Mouse (Mus musculus) intestine, postnatal 0 days (tissue): ENCODE measurements around the gene 2810408A11Rik. TPM values are rescaled to one million over a fixed set of nuclear protein-coding genes. Genes with fewer than 3 reads are reported as not detected.
A peak's percentile ranks its signal among the peaks of the same experiment; 100 is the strongest.
"Not testable (repeated sequence)": the region's sequence is repeated elsewhere in the genome, so short reads cannot be mapped to it uniquely, and the experiment has no call there.

Source experiments
- ATAC-seq: fragments of 200-750 bp; cut with Nextera tagmentation; 2 replicates; pipeline ENCODE4 v1.8.0; 2017; ENCODE audit warnings: mild to moderate bottlenecking, moderate TSS enrichment, moderate library complexity
- H3K27ac ChIP-seq: fragments of 300-500 bp; sonication (generic); 2 replicates; pipeline ENCODE4 v1.5.1; 2014; ENCODE audit warnings: mild to moderate bottlenecking, low read depth, low read length, moderate library complexity
- H3K27me3 ChIP-seq: fragments of 300-500 bp; sonication (generic); replicated peaks from 2 replicates; pipeline ENCODE4 v1.6.1; 2014; ENCODE audit warnings: low read length, mixed read lengths; ENCODE audit not compliant: control insufficient read depth, insufficient read depth
- H3K36me3 ChIP-seq: fragments of 300-500 bp; sonication (generic); 2 replicates; pipeline ENCODE4 v1.6.1; 2014; ENCODE audit warnings: mild to moderate bottlenecking, moderate library complexity; ENCODE audit not compliant: control insufficient read depth, insufficient read depth
- H3K4me1 ChIP-seq: fragments of 300-500 bp; sonication (generic); replicated peaks from 2 replicates; pipeline ENCODE4 v1.6.1; 2014; ENCODE audit warnings: antibody characterized with exemption, low read length, mixed read lengths; ENCODE audit not compliant: control insufficient read depth, insufficient read depth
- H3K4me2 ChIP-seq: fragments of 300-500 bp; sonication (generic); replicated peaks from 2 replicates; pipeline ENCODE4 v1.6.1; 2014; ENCODE audit warnings: low read depth, mild to moderate bottlenecking, moderate library complexity
- H3K4me3 ChIP-seq: fragments of 300-500 bp; sonication (generic); 2 replicates; pipeline ENCODE4 v1.5.1; 2014; ENCODE audit warnings: low read depth, low read length
- H3K9ac ChIP-seq: fragments of 300-500 bp; sonication (generic); 2 replicates; pipeline ENCODE4 v1.6.1; 2014; ENCODE audit warnings: mild to moderate bottlenecking, low read depth, low read length
- H3K9me3 ChIP-seq: fragments of 300-500 bp; sonication (generic); 2 replicates; pipeline ENCODE4 v1.6.1; 2016; ENCODE audit warnings: mixed run types; ENCODE audit not compliant: control insufficient read depth
- CTCF ChIP-seq: sonication (generic); IDR thresholded peaks from 2 replicates; pipeline ENCODE4 v1.5.1; 2016; ENCODE audit warnings: low read depth, mild to moderate bottlenecking, control low read depth, antibody characterized with exemption, moderate library complexity
- WGBS: fragments of 180-500 bp; shearing (Covaris S2); extraction: QIAGEN DNeasy Blood & Tissue Kit; methylation state at CpG from one replicate; pipeline ENCODE4 v1.1.7; 2014; 5-methylcytosine and 5-hydroxymethylcytosine counted together
- polyA plus RNA-seq: library from polyadenylated mRNA; unstranded; fragments of >200 nt; fragmentation: Nextera tagmentation; extraction: Ambion mirVana; gene quantifications from 2 replicates; pipeline ENCODE4 v1.2.1, GENCODE M21; 2015

The 2810408A11Rik gene
- polyA plus RNA-seq, 1 experiment from 2014 or later = 3.5 TPM

DNA sequence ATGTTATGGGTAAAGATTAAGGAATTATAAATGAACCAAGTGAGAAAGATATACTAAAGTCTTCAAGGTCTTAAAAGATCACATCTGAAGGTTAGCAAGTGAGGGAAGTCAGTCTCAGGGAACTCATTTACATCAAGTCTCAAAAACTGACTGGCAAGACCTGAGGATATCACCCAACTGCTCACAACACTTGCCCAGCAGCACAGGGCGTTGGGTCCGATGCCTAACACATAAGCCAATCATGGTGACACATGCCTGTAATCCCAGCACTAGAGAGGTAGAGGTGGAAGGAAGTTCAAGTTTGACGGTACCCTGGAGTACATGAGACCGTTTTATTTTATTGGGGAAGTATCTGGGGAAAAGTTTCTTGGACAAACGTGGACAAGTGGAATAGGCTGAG, 17.3 kb upstream of the 2810408A11Rik start:
- H3K36me3 ChIP-seq = peaks cover 41% of the 10 kb centered on the region
- ATAC-seq = no peak
- no peak overlapping the region for H3K4me2 ChIP-seq
- 0 out of 2 replicates have a peak, but pooled peaks cover 5% of the 10 kb centered on the region for H3K4me1 ChIP-seq
- TF ChIP-seq CTCF = no peak
- no peaks in the 10 kb centered on the region for H3K9me3 ChIP-seq
- 68% methylated on average over 5 of the region's 5 CpGs for WGBS
- no peak overlapping the region for H3K9ac ChIP-seq
- no peaks in the 10 kb centered on the region for H3K27me3 ChIP-seq
- H3K27ac ChIP-seq = no peak overlapping the region
- no peak overlapping the region for H3K4me3 ChIP-seq

- Histone ChIP-seq H3K4me1 (0 out of 2 replicates have a peak, but pooled peaks cover 5% of the 10 kb centered on the region), H3K4me3 (no peak overlapping the region), H3K9me3 (no peaks in the 10 kb centered on the region), H3K4me2 (no peak overlapping the region), H3K36me3 (peaks cover 47% of the 10 kb centered on the region), H3K27ac (no peak overlapping the region; the same call in 1 of the 2 replicates), H3K27me3 (no peaks in the 10 kb centered on the region), H3K9ac (no peak overlapping the region)
- WGBS = 81% methylated on average over 8 of the region's 8 CpGs
- no peak for TF ChIP-seq CTCF
- ATAC-seq = no peak
Observed at GRCm38 (mm10) chr11:69917379-69917948, 16.7 kb upstream of the 2810408A11Rik start.

GRCm38 (mm10) chr11:69916652-69917378, 16.0 kb upstream of the 2810408A11Rik start:
- H3K4me1 ChIP-seq, H3K27ac ChIP-seq, H3K4me3 ChIP-seq, H3K27me3 ChIP-seq, H3K9ac ChIP-seq, H3K4me2 ChIP-seq, ATAC-seq, H3K9me3 ChIP-seq: not testable (repeated sequence)
- peaks cover 53% of the 10 kb centered on the region for H3K36me3 ChIP-seq
- WGBS = 59% methylated on average over 7 of the region's 7 CpGs

DNA sequence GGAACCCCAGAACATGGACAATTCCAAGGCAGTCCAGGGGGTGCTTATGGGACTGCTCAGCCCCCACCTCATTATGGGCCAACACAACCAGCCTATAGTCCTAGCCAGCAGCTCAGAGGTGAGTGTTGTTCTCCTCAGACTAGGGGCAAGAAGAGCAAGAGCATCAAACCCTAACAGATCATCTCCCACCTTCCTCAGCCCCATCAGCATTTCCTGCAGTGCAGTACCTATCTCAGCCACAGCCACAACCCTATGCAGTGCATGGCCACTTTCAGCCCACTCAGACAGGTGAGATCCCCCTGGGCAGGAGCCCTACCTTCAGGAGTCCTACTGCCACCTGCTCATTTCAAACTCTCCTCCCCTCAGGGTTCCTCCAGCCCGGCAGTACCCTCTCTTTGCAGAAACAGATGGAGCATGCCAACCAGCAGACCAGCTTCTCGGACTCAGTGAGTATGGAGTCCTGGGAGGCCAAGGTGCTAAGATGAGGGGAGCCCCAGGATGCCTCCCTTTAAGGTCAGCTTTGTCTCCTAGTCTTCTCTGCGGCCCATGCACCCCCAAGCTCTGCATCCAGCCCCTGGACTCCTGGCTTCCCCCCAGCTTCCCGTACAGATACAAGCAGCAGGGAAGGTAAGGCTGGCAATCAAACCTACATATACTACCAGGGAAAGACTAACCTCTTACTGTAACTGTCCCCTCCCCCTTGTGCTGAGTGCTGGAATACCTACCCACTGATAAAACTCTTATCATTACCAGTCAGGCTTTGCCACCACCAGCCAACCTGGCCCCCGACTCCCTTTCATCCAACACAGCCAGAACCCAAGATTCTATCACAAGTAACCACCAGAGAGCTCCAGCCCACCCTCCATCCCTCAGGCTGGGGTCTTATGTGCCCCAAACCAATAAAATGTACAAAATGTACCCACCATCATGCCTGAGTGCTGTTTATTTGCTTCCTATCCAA, 15.2 kb upstream of the 2810408A11Rik start:
- peaks cover 62% of the 10 kb centered on the region for H3K36me3 ChIP-seq
- 59% methylated on average over 5 of the region's 5 CpGs for WGBS
- TF ChIP-seq CTCF = no peak
- 0 out of 2 replicates have a peak, but pooled peaks cover 5% of the 10 kb centered on the region for H3K4me1 ChIP-seq
- 0 out of 2 replicates have a peak overlapping the region, but pooled peaks have one; percentile 91 for H3K4me2 ChIP-seq
- H3K27me3 ChIP-seq = no peaks in the 10 kb centered on the region
- ATAC-seq = no peak
- no peak overlapping the region for H3K4me3 ChIP-seq
- no peak overlapping the region for H3K27ac ChIP-seq
- no peaks in the 10 kb centered on the region for H3K9me3 ChIP-seq
- H3K9ac ChIP-seq = no peak overlapping the region

- Histone ChIP-seq H3K27me3 (no peaks in the 10 kb centered on the region), H3K4me2 (peak overlapping the region; percentile 91), H3K4me1 (0 out of 2 replicates have a peak, but pooled peaks cover 5% of the 10 kb centered on the region), H3K4me3 (peak overlapping the region; percentile 78), H3K9ac (no peak overlapping the region; the same call in 1 of the 2 replicates), H3K27ac (no peak overlapping the region), H3K9me3 (no peaks in the 10 kb centered on the region), H3K36me3 (peaks cover 72% of the 10 kb centered on the region)
- TF ChIP-seq CTCF = no peak
- WGBS = 33% methylated on average over 9 of the region's 9 CpGs
- no peak for ATAC-seq
Observed at GRCm38 (mm10) chr11:69914917-69915430, 14.2 kb upstream of the 2810408A11Rik start.
